In genomic region chr4:87274276-87274675, GRCm38 (mm10) we compare ENCODE assay signal across 28 mouse cellular contexts. TPM values are rescaled to one million over a fixed set of nuclear protein-coding genes. Genes with fewer than 3 reads are reported as not detected.
DNase-seq lines count a peak whose midpoint lies in the region; TF ChIP-seq lines count a peak whose summit lies in the region.
"Had no signal": no experiment of that assay in that cellular context is flagged by ENCODE, and none has a peak within 500 bp of the region (broad histone marks: within the 10 kb centered on the region; RNA-seq: fewer than 3 reads in every experiment).

No protein-coding gene starts in this region.

- DNase-seq in cerebellum, postnatal 10 days: peak; percentile 51 to 69
- no peak for DNase-seq in cerebellum, adult 8-10 months
- DNase-seq in layer of hippocampus, adult 2 months (ENCODE audit: low spot score in 2 of 2): no peak
- DNase-seq in layer of hippocampus, adult 9-11 months: no peak
- DNase-seq in retina, postnatal 1 day: peak; percentile 4
- DNase-seq in retina, embryonic 14.5 days (ENCODE audit: low spot score): no peak
- DNase-seq: adrenal gland, adult 8-10 months; adrenal gland, postnatal 25 days; cerebellum, adult 11-12 months; cerebellum, adult 9-10 months; cerebellum, postnatal 36 days; embryo, embryonic 11 days; gastrocnemius, postnatal 10 days; gastrocnemius, postnatal 36 days; heart, adult 2 months; heart, postnatal 14 days; heart, postnatal 4 days had no signal

- no peak overlapping the region for H3K4me3 ChIP-seq in layer of hippocampus, adult 2 months
- H3K4me3 ChIP-seq: embryonic facial prominence, embryonic 10.5 days; embryonic facial prominence, embryonic 13.5 days; erythroblast, embryonic 14.5 days; forebrain, embryonic 12.5 days; forebrain, embryonic 15.5 days; heart, adult 2 months; heart, embryonic 10.5 days; heart, embryonic 13.5 days; hindbrain, embryonic 12.5 days; hindbrain, embryonic 15.5 days; intestine, embryonic 15.5 days had no signal

- peak overlapping the region; percentile 14; the same call in 1 of the 2 replicates for H3K27ac ChIP-seq in layer of hippocampus, adult 2 months
- H3K27ac ChIP-seq: embryonic facial prominence, embryonic 10.5 days; embryonic facial prominence, embryonic 13.5 days; forebrain, embryonic 12.5 days; forebrain, embryonic 15.5 days; heart, adult 2 months; heart, embryonic 10.5 days; heart, embryonic 13.5 days; hindbrain, embryonic 12.5 days; hindbrain, embryonic 15.5 days; intestine, embryonic 15.5 days had no signal

- no peak for TF ChIP-seq CTCF in layer of hippocampus, adult 2 months (conservative IDR thresholded peaks at IDR 0.05)

RNA-seq across cellular contexts. Expression of gene Slc24a2, which starts 44.0 kb away (rescaled TPM):
- 100 to 1,000 TPM; 393 to 398 TPM for total RNA-seq in layer of hippocampus, adult 2 months (2021)
- total RNA-seq: granulocyte monocyte progenitor cell, adult 5-6 weeks had no signal

Comparison
In these comparisons a context has a peak if more than half of its experiments do, and no peak if none do; other contexts are left out.
1. DNase-seq: peak in cerebellum, postnatal 10 days (2 of 2) and retina, postnatal 1 day (single experiment); none in cerebellum, adult 8-10 months (single experiment), layer of hippocampus, adult 2 months (0 of 2), layer of hippocampus, adult 9-11 months (single experiment) and retina, embryonic 14.5 days (single experiment).